Mouse (Mus musculus) neural tube, embryonic 14.5 days (tissue): ENCODE results near the gene Wdr34. TPM values are rescaled to one million over a fixed set of nuclear protein-coding genes. Genes with fewer than 3 reads are reported as not detected.

ENCODE experiments used
- ATAC-seq: fragments of 200-750 bp; cut with Nextera tagmentation; 2 replicates; pipeline ENCODE4 v1.8.0; 2017; ENCODE audit warnings: low read depth, mild to moderate bottlenecking, moderate TSS enrichment, moderate library complexity
- H3K27ac ChIP-seq: fragments of 300-500 bp; sonication (generic); 2 replicates; pipeline ENCODE4 v1.5.1; 2014; ENCODE audit warnings: low read depth, mild to moderate bottlenecking, control low read depth, low read length, moderate library complexity, mixed read lengths
- H3K27me3 ChIP-seq: fragments of 300-500 bp; sonication (generic); 2 replicates; pipeline ENCODE4 v1.6.1; 2014; ENCODE audit warnings: low read length; ENCODE audit not compliant: control insufficient read depth, insufficient read depth
- H3K36me3 ChIP-seq: fragments of 300-500 bp; sonication (generic); 2 replicates; pipeline ENCODE4 v1.6.1; 2014; ENCODE audit warnings: low read length, mixed read lengths; ENCODE audit not compliant: control insufficient read depth, insufficient read depth
- H3K4me1 ChIP-seq: fragments of 300-500 bp; sonication (generic); 2 replicates; pipeline ENCODE4 v1.6.1; 2014; ENCODE audit warnings: low read length; ENCODE audit not compliant: control insufficient read depth, insufficient read depth
- H3K4me2 ChIP-seq: fragments of 300-500 bp; sonication (generic); 2 replicates; pipeline ENCODE4 v1.6.1; 2014; ENCODE audit warnings: mild to moderate bottlenecking, low read depth, low read length, control low read depth
- H3K4me3 ChIP-seq: fragments of 300-500 bp; sonication (generic); 2 replicates; pipeline ENCODE4 v1.5.1; 2014; ENCODE audit warnings: low read depth, low read length, control low read depth, mixed read lengths
- H3K9ac ChIP-seq: fragments of 300-500 bp; sonication (generic); replicated peaks from 2 replicates; pipeline ENCODE4 v1.6.1; 2014; ENCODE audit warnings: low read depth, mild to moderate bottlenecking, control low read depth, low read length, mixed read lengths
- H3K9me3 ChIP-seq: fragments of 300-500 bp; sonication (generic); 2 replicates; pipeline ENCODE4 v1.6.1; 2016; ENCODE audit warnings: low read length; ENCODE audit not compliant: control insufficient read depth
- WGBS: fragments of 180-500 bp; shearing (Covaris S2); extraction: QIAGEN DNeasy Blood & Tissue Kit; methylation state at CpG from one replicate; pipeline ENCODE4 v1.1.7; 2014; 5-methylcytosine and 5-hydroxymethylcytosine counted together
- polyA plus RNA-seq: library from polyadenylated mRNA; unstranded; fragments of >200 nt; fragmentation: Nextera tagmentation; extraction: Ambion mirVana; gene quantifications from 2 replicates; pipeline ENCODE4 v1.2.1, GENCODE M21; 2014

Wdr34 gene
- polyA plus RNA-seq, 1 experiment from 2014 or later: 74.1 TPM

GRCm38 (mm10) chr2:30072875-30073274, 24.2 kb upstream of the Wdr34 start:
- 78% methylated on average over 7 of the region's 7 CpGs for WGBS
- Histone ChIP-seq H3K27me3 (no peaks in the 10 kb centered on the region), H3K4me2 (no peak overlapping the region), H3K4me3 (no peak overlapping the region), H3K36me3 (peaks cover 27% of the 10 kb centered on the region), H3K4me1 (peaks cover 13% of the 10 kb centered on the region; the same call in 1 of the 2 replicates), H3K9me3 (no peaks in the 10 kb centered on the region), H3K9ac (no peak overlapping the region), H3K27ac (no peak overlapping the region)
- no peak for ATAC-seq

- Histone ChIP-seq H3K9ac (peak overlapping the region; percentile 97), H3K4me1 (peaks cover 14% of the 10 kb centered on the region; the same call in 1 of the 2 replicates), H3K36me3 (peaks cover 27% of the 10 kb centered on the region), H3K4me2 (peak overlapping the region; percentile 79), H3K27ac (no peak overlapping the region), H3K27me3 (no peaks in the 10 kb centered on the region), H3K9me3 (no peaks in the 10 kb centered on the region), H3K4me3 (peak overlapping the region; percentile 100)
- no peak for ATAC-seq
- 21% methylated on average over 7 of the region's 7 CpGs for WGBS
Measured at GRCm38 (mm10) chr2:30067962-30068361, 19.3 kb upstream of the Wdr34 start.

- peak; percentile 38 for ATAC-seq
- under 1% methylated on average over 51 of the region's 69 CpGs for WGBS
Measured at GRCm38 (mm10) chr2:30067031-30067888, 18.6 kb upstream of the Wdr34 start.

GRCm38 (mm10) chr2:30066046-30066901, 17.6 kb upstream of the Wdr34 start:
- Histone ChIP-seq H3K36me3 (peaks cover 22% of the 10 kb centered on the region), H3K4me3 (peak overlapping the region; percentile 100), H3K4me2 (peak overlapping the region; percentile 53), H3K9ac (peak overlapping the region; percentile 97), H3K27ac (peak overlapping the region; percentile 99), H3K9me3 (no peaks in the 10 kb centered on the region), H3K4me1 (peaks cover 18% of the 10 kb centered on the region; the same call in 1 of the 2 replicates), H3K27me3 (no peaks in the 10 kb centered on the region)
- WGBS: 0% methylated on average over 22 of the region's 101 CpGs
- peak; percentile 94 for ATAC-seq

More at GRCm38 (mm10) chr2:30067031-30067888, 18.6 kb upstream of the Wdr34 start:
- no peaks in the 10 kb centered on the region for H3K9me3 ChIP-seq
- peaks cover 14% of the 10 kb centered on the region; the same call in 1 of the 2 replicates for H3K4me1 ChIP-seq
- peak overlapping the region; percentile 100 for H3K4me3 ChIP-seq
- H3K4me2 ChIP-seq: peak overlapping the region; percentile 79
- H3K27ac ChIP-seq: peak overlapping the region; percentile 99
- H3K9ac ChIP-seq: peak overlapping the region; percentile 97
- H3K27me3 ChIP-seq: no peaks in the 10 kb centered on the region
- peaks cover 22% of the 10 kb centered on the region for H3K36me3 ChIP-seq

GRCm38 (mm10) chr2:30064298-30064697, 15.6 kb upstream of the Wdr34 start:
- H3K4me1 ChIP-seq: peaks cover 18% of the 10 kb centered on the region; the same call in 1 of the 2 replicates
- 31% methylated on average over 3 of the region's 3 CpGs for WGBS
- no peak overlapping the region for H3K4me3 ChIP-seq
- H3K36me3 ChIP-seq: peaks cover 9% of the 10 kb centered on the region; the same call in 1 of the 2 replicates
- no peaks in the 10 kb centered on the region for H3K9me3 ChIP-seq
- H3K27ac ChIP-seq: no peak overlapping the region
- no peaks in the 10 kb centered on the region for H3K27me3 ChIP-seq
- no peak overlapping the region for H3K4me2 ChIP-seq
- ATAC-seq: no peak
- no peak overlapping the region for H3K9ac ChIP-seq

GRCm38 (mm10) chr2:30063791-30064190, 15.1 kb upstream of the Wdr34 start:
- Histone ChIP-seq H3K9ac (no peak overlapping the region), H3K27me3 (no peaks in the 10 kb centered on the region), H3K4me2 (peak overlapping the region; percentile 91; the same call in 1 of the 2 replicates), H3K4me1 (peaks cover 18% of the 10 kb centered on the region; the same call in 1 of the 2 replicates), H3K9me3 (no peaks in the 10 kb centered on the region), H3K4me3 (no peak overlapping the region; the same call in 1 of the 2 replicates), H3K36me3 (peaks cover 6% of the 10 kb centered on the region; the same call in 1 of the 2 replicates), H3K27ac (no peak overlapping the region)
- no peak for ATAC-seq
- WGBS: 10% methylated on average over 3 of the region's 3 CpGs

GRCm38 (mm10) chr2:30063235-30063634, 14.6 kb upstream of the Wdr34 start:
- no peaks in the 10 kb centered on the region for H3K27me3 ChIP-seq
- H3K4me3 ChIP-seq: peak overlapping the region; percentile 44
- H3K4me2 ChIP-seq: peak overlapping the region; percentile 91
- H3K4me1 ChIP-seq: peaks cover 16% of the 10 kb centered on the region; the same call in 1 of the 2 replicates
- H3K9ac ChIP-seq: no peak overlapping the region
- no peaks in the 10 kb centered on the region for H3K9me3 ChIP-seq
- ATAC-seq: no peak
- H3K36me3 ChIP-seq: 0 out of 2 replicates have a peak, but pooled peaks cover 1% of the 10 kb centered on the region
- no peak overlapping the region for H3K27ac ChIP-seq
- 6% methylated on average over 8 of the region's 8 CpGs for WGBS

- Histone ChIP-seq H3K27ac (peak overlapping the region; percentile 59), H3K4me2 (peak overlapping the region; percentile 91), H3K36me3 (no peaks in the 10 kb centered on the region), H3K9ac (peak overlapping the region; percentile 50), H3K4me1 (peaks cover 11% of the 10 kb centered on the region; the same call in 1 of the 2 replicates), H3K9me3 (no peaks in the 10 kb centered on the region), H3K4me3 (peak overlapping the region; percentile 44), H3K27me3 (no peaks in the 10 kb centered on the region)
- 0 out of 2 replicates have a peak, but pooled peaks have one; percentile 26 for ATAC-seq
- WGBS: 0% methylated on average over 40 of the region's 40 CpGs
Measured at GRCm38 (mm10) chr2:30062249-30063093, 13.8 kb upstream of the Wdr34 start.
